ENCODE assay signal across 14 mouse cellular contexts in genomic region chr10:126963821-126964220, GRCm38 (mm10). TPM values are rescaled to one million over a fixed set of nuclear protein-coding genes. Genes with fewer than 3 reads are reported as not detected.
DNase-seq lines count a peak whose midpoint lies in the region; ATAC-seq and TF ChIP-seq lines count a peak whose summit lies in the region.
"Had no signal": no experiment of that assay in that cellular context is flagged by ENCODE, and none has a peak within 500 bp of the region (broad histone marks: within the 10 kb centered on the region; RNA-seq: fewer than 3 reads in every experiment).

No protein-coding gene starts in this region.

- H3K4me2 ChIP-seq in heart, embryonic 13.5 days: no peak overlapping the region
- no peak overlapping the region for H3K4me2 ChIP-seq in lung, embryonic 15.5 days
- H3K4me2 ChIP-seq in intestine, embryonic 14.5 days (ENCODE audit: low read length): no peak overlapping the region
- H3K4me2 ChIP-seq in stomach, postnatal 0 days (replicated peaks; ENCODE audit: low read depth): no peak overlapping the region
- no peak overlapping the region for H3K4me2 ChIP-seq in midbrain, embryonic 14.5 days (ENCODE audit: low read length)
- H3K4me2 ChIP-seq: hindbrain, embryonic 14.5 days; neural tube, embryonic 15.5 days had no signal

- peaks cover 21% of the 10 kb centered on the region for H3K4me1 ChIP-seq in heart, embryonic 13.5 days
- peaks cover 25% of the 10 kb centered on the region for H3K4me1 ChIP-seq in lung, embryonic 15.5 days
- H3K4me1 ChIP-seq in intestine, embryonic 14.5 days (replicated peaks; ENCODE audit: control insufficient read depth, insufficient read depth, low read length): peaks cover 18% of the 10 kb centered on the region
- no peaks in the 10 kb centered on the region; the same call in 1 of the 2 replicates for H3K4me1 ChIP-seq in stomach, postnatal 0 days (replicated peaks; ENCODE audit: control insufficient read depth, insufficient read depth)
- no peaks in the 10 kb centered on the region for H3K4me1 ChIP-seq in midbrain, embryonic 14.5 days (ENCODE audit: control insufficient read depth, insufficient read depth, low read length)

- H3K4me3 ChIP-seq in heart, embryonic 13.5 days: no peak overlapping the region
- H3K4me3 ChIP-seq in lung, embryonic 15.5 days: no peak overlapping the region
- no peak overlapping the region for H3K4me3 ChIP-seq in intestine, embryonic 14.5 days (ENCODE audit: low read depth, low read length)
- no peak overlapping the region for H3K4me3 ChIP-seq in stomach, postnatal 0 days (ENCODE audit: low read depth, low read length)
- H3K4me3 ChIP-seq in midbrain, embryonic 14.5 days (replicated peaks; ENCODE audit: low read depth, low read length): no peak overlapping the region
- H3K4me3 ChIP-seq: neural tube, embryonic 15.5 days had no signal

- H3K27ac ChIP-seq in heart, embryonic 13.5 days (replicated peaks): peak overlapping the region; percentile 89; the same call in 1 of the 2 replicates
- peak overlapping the region; percentile 89 for H3K27ac ChIP-seq in lung, embryonic 15.5 days
- H3K27ac ChIP-seq in intestine, embryonic 14.5 days (ENCODE audit: low read depth): peak overlapping the region; percentile 86; the same call in 1 of the 2 replicates
- H3K27ac ChIP-seq in stomach, postnatal 0 days (replicated peaks): peak overlapping the region; percentile 74; the same call in 1 of the 2 replicates
- no peak overlapping the region for H3K27ac ChIP-seq in midbrain, embryonic 14.5 days (replicated peaks; ENCODE audit: low read depth, low read length)
- H3K27ac ChIP-seq: hindbrain, embryonic 14.5 days; macrophage; neural tube, embryonic 15.5 days had no signal

- 81% methylated on average over 8 of the region's 8 CpGs for WGBS in heart, embryonic 13.5 days
- 86% methylated on average over 8 of the region's 8 CpGs for WGBS in lung, embryonic 15.5 days
- WGBS in intestine, embryonic 14.5 days: 88% methylated on average over 8 of the region's 8 CpGs
- 84% methylated on average over 8 of the region's 8 CpGs for WGBS in stomach, postnatal 0 days
- WGBS in midbrain, embryonic 14.5 days: 88% methylated on average over 8 of the region's 8 CpGs

- no peaks in the 10 kb centered on the region for H3K36me3 ChIP-seq in heart, embryonic 13.5 days
- no peaks in the 10 kb centered on the region for H3K36me3 ChIP-seq in lung, embryonic 15.5 days
- H3K36me3 ChIP-seq in intestine, embryonic 14.5 days (ENCODE audit: control insufficient read depth, insufficient read depth, low read length): no peaks in the 10 kb centered on the region
- no peaks in the 10 kb centered on the region for H3K36me3 ChIP-seq in stomach, postnatal 0 days (ENCODE audit: control insufficient read depth, insufficient read depth, low read length)
- H3K36me3 ChIP-seq in midbrain, embryonic 14.5 days (ENCODE audit: control insufficient read depth, insufficient read depth, low read length): no peaks in the 10 kb centered on the region
- H3K36me3 ChIP-seq: neural tube, embryonic 15.5 days had no signal

- TF ChIP-seq EP300 in stomach, postnatal 0 days (optimal IDR thresholded peaks at IDR 0.05): no peak

- no peak for TF ChIP-seq CTCF in stomach, postnatal 0 days (IDR thresholded peaks at IDR 0.05; ENCODE audit: low read depth)

- no peaks in the 10 kb centered on the region for H3K27me3 ChIP-seq in heart, embryonic 13.5 days (replicated peaks)
- no peaks in the 10 kb centered on the region for H3K27me3 ChIP-seq in lung, embryonic 15.5 days
- H3K27me3 ChIP-seq in intestine, embryonic 14.5 days (replicated peaks; ENCODE audit: control insufficient read depth, insufficient read depth, low read length): no peaks in the 10 kb centered on the region
- H3K27me3 ChIP-seq in stomach, postnatal 0 days (ENCODE audit: control insufficient read depth, insufficient read depth, low read length): no peaks in the 10 kb centered on the region
- no peaks in the 10 kb centered on the region; the same call in 1 of the 2 replicates for H3K27me3 ChIP-seq in midbrain, embryonic 14.5 days (ENCODE audit: control insufficient read depth, insufficient read depth, low read length)

- no peak overlapping the region for H3K9ac ChIP-seq in heart, embryonic 13.5 days
- H3K9ac ChIP-seq in lung, embryonic 15.5 days: no peak overlapping the region
- no peak overlapping the region for H3K9ac ChIP-seq in intestine, embryonic 14.5 days (ENCODE audit: low read length)
- H3K9ac ChIP-seq in stomach, postnatal 0 days (ENCODE audit: low read length): no peak overlapping the region
- no peak overlapping the region for H3K9ac ChIP-seq in midbrain, embryonic 14.5 days (replicated peaks; ENCODE audit: low read length)
- H3K9ac ChIP-seq: hindbrain, embryonic 14.5 days; neural tube, embryonic 15.5 days had no signal

- no peak for ATAC-seq in heart, embryonic 13.5 days (ENCODE audit: extremely low read depth, insufficient number of reproducible peaks, low FRiP score, low TSS enrichment)
- ATAC-seq in lung, embryonic 15.5 days (ENCODE audit: borderline replicate concordance, extremely low read depth, low FRiP score, low TSS enrichment): no peak
- no peak for ATAC-seq in intestine, embryonic 14.5 days (replicated peaks; ENCODE audit: low FRiP score, low TSS enrichment, low read depth)
- ATAC-seq in stomach, postnatal 0 days (ENCODE audit: low FRiP score, low TSS enrichment): no peak
- no peak for ATAC-seq in midbrain, embryonic 14.5 days (ENCODE audit: low FRiP score, low TSS enrichment)
- ATAC-seq: CD4-positive, CD25-positive, alpha-beta regulatory T cell, adult 4 months had no signal

- 0 out of 2 replicates have a peak, but pooled peaks cover 4% of the 10 kb centered on the region for H3K9me3 ChIP-seq in heart, embryonic 13.5 days
- H3K9me3 ChIP-seq in lung, embryonic 15.5 days: no peaks in the 10 kb centered on the region
- H3K9me3 ChIP-seq in intestine, embryonic 14.5 days (ENCODE audit: control insufficient read depth, low read length): no peaks in the 10 kb centered on the region
- no peaks in the 10 kb centered on the region for H3K9me3 ChIP-seq in stomach, postnatal 0 days (ENCODE audit: control insufficient read depth, low read length)
- H3K9me3 ChIP-seq in midbrain, embryonic 14.5 days (ENCODE audit: control insufficient read depth, low read length): no peaks in the 10 kb centered on the region
- H3K9me3 ChIP-seq: neural tube, embryonic 15.5 days had no signal

- DNase-seq in heart, postnatal 4 days: no peak
- DNase-seq in lung, postnatal 36 days: no peak
- no peak for DNase-seq in intestine, embryonic 14.5 days (ENCODE audit: low spot score)
- no peak for DNase-seq in stomach, postnatal 0 days (ENCODE audit: low spot score)
- no peak for DNase-seq in embryo, embryonic 9.5 days (ENCODE audit: extremely low spot score)
- DNase-seq in midbrain, embryonic 14.5 days: no peak
- DNase-seq: adrenal gland, postnatal 36 days; liver had no signal

RNA-seq across cellular contexts. Expression of gene Ctdsp2, which starts 14.7 kb away (rescaled TPM):
- 37.1 and 39.6 TPM in 2 replicates for polyA plus RNA-seq in heart, embryonic 13.5 days (2015; fragmentation: Nextera tagmentation; extraction: Ambion mirVana)
- total RNA-seq in heart, postnatal 4 days (2021): 100 to 1,000 TPM; 132 to 136 TPM
- 68.6 and 73.1 TPM in 2 replicates for polyA plus RNA-seq in lung, embryonic 15.5 days (2015; fragmentation: Nextera tagmentation; extraction: Ambion mirVana)
- polyA plus RNA-seq in intestine, embryonic 14.5 days (2014; fragmentation: Nextera tagmentation; extraction: Ambion mirVana): 99.2 and 101 TPM in 2 replicates
- 29.1 and 33.0 TPM in 2 replicates for polyA plus RNA-seq in stomach, postnatal 0 days (2015; fragmentation: Nextera tagmentation; extraction: Ambion mirVana)
- 19.1 and 26.2 TPM in 2 replicates for polyA plus RNA-seq in midbrain, embryonic 14.5 days (2014; fragmentation: Nextera tagmentation; extraction: Ambion mirVana)

RNA-seq across cellular contexts. Expression of gene Avil, which starts 36.7 kb away (rescaled TPM):
- polyA plus RNA-seq in heart, embryonic 13.5 days (2015; fragmentation: Nextera tagmentation; extraction: Ambion mirVana): 0.17 and 0.21 TPM in 2 replicates
- total RNA-seq in heart, postnatal 4 days (2021): under 1 TPM; 0.10 to 0.23 TPM
- 0.25 and 0.39 TPM in 2 replicates for polyA plus RNA-seq in lung, embryonic 15.5 days (2015; fragmentation: Nextera tagmentation; extraction: Ambion mirVana)
- 0.22 TPM in 2 replicates for polyA plus RNA-seq in intestine, embryonic 14.5 days (2014; fragmentation: Nextera tagmentation; extraction: Ambion mirVana)
- polyA plus RNA-seq in stomach, postnatal 0 days (2015; fragmentation: Nextera tagmentation; extraction: Ambion mirVana): 10.7 and 12.3 TPM in 2 replicates
- polyA plus RNA-seq in midbrain, embryonic 14.5 days (2014; fragmentation: Nextera tagmentation; extraction: Ambion mirVana): 1.9 and 2.1 TPM in 2 replicates
- polyA plus RNA-seq: macrophage had no signal
